Mouse (Mus musculus): Measurements from ENCODE around the gene Pdgfc. TPM values are rescaled to one million over a fixed set of nuclear protein-coding genes. Genes with fewer than 3 reads are reported as not detected.
A peak's percentile ranks its signal among the peaks of the same experiment; 100 is the strongest.

Pdgfc gene
- polyA plus RNA-seq, 1 experiment from 2014 or later = 7.9 TPM

GRCm38 (mm10) chr3:81051522-81051921 is 15.3 kb downstream of the Pdgfc start:
- DNase-seq (ENCODE audit: low spot score) (no peak), ATAC-seq (ENCODE audit: low FRiP score, low TSS enrichment) (no peak)
- H3K4me3 ChIP-seq (ENCODE audit: low read depth, low read length) = no peak overlapping the region
- H3K9ac ChIP-seq (ENCODE audit: low read length) = no peak overlapping the region
- TF ChIP-seq EP300 (optimal IDR thresholded peaks at IDR 0.05) = no peak
- TF ChIP-seq CTCF (IDR thresholded peaks at IDR 0.05; ENCODE audit: low read depth) = no peak
- no peaks in the 10 kb centered on the region for H3K9me3 ChIP-seq (ENCODE audit: control insufficient read depth, low read length)
- no peaks in the 10 kb centered on the region for H3K36me3 ChIP-seq (ENCODE audit: control insufficient read depth, insufficient read depth, low read length)
- H3K27ac ChIP-seq (replicated peaks) = no peak overlapping the region
- H3K4me1 ChIP-seq (replicated peaks; ENCODE audit: control insufficient read depth, insufficient read depth) = no peaks in the 10 kb centered on the region
- H3K4me2 ChIP-seq (replicated peaks; ENCODE audit: low read depth) = no peak overlapping the region
- no peaks in the 10 kb centered on the region for H3K27me3 ChIP-seq (ENCODE audit: control insufficient read depth, insufficient read depth, low read length)

- Histone ChIP-seq H3K4me2 (replicated peaks; ENCODE audit: low read depth) (no peak overlapping the region), H3K9me3 (ENCODE audit: control insufficient read depth, low read length) (no peaks in the 10 kb centered on the region), H3K36me3 (ENCODE audit: control insufficient read depth, insufficient read depth, low read length) (no peaks in the 10 kb centered on the region), H3K27ac (replicated peaks) (no peak overlapping the region), H3K4me1 (replicated peaks; ENCODE audit: control insufficient read depth, insufficient read depth) (no peaks in the 10 kb centered on the region), H3K4me3 (ENCODE audit: low read depth, low read length) (no peak overlapping the region), H3K27me3 (ENCODE audit: control insufficient read depth, insufficient read depth, low read length) (no peaks in the 10 kb centered on the region), H3K9ac (ENCODE audit: low read length) (no peak overlapping the region)
- ATAC-seq (ENCODE audit: low FRiP score, low TSS enrichment) (no peak), DNase-seq (ENCODE audit: low spot score) (no peak)
- 48% methylated on average over 6 of the region's 6 CpGs for WGBS
- TF ChIP-seq EP300 (optimal IDR thresholded peaks at IDR 0.05) = no peak
- TF ChIP-seq CTCF (IDR thresholded peaks at IDR 0.05; ENCODE audit: low read depth) = no peak
These were observed 16.2 kb downstream of the Pdgfc start for GRCm38 (mm10) chr3:81052422-81052821.

GRCm38 (mm10) chr3:81054074-81054473 is 17.9 kb downstream of the Pdgfc start:
- Histone ChIP-seq H3K4me1 (replicated peaks; ENCODE audit: control insufficient read depth, insufficient read depth) (no peaks in the 10 kb centered on the region), H3K9ac (ENCODE audit: low read length) (no peak overlapping the region), H3K27me3 (ENCODE audit: control insufficient read depth, insufficient read depth, low read length) (no peaks in the 10 kb centered on the region), H3K36me3 (ENCODE audit: control insufficient read depth, insufficient read depth, low read length) (no peaks in the 10 kb centered on the region), H3K27ac (replicated peaks) (no peak overlapping the region), H3K9me3 (ENCODE audit: control insufficient read depth, low read length) (no peaks in the 10 kb centered on the region), H3K4me3 (ENCODE audit: low read depth, low read length) (no peak overlapping the region), H3K4me2 (replicated peaks; ENCODE audit: low read depth) (no peak overlapping the region)
- ATAC-seq (ENCODE audit: low FRiP score, low TSS enrichment) (no peak), DNase-seq (ENCODE audit: low spot score) (no peak)
- TF ChIP-seq EP300 (optimal IDR thresholded peaks at IDR 0.05) (no peak), CTCF (IDR thresholded peaks at IDR 0.05; ENCODE audit: low read depth) (no peak)

- Histone ChIP-seq H3K4me1 (replicated peaks; ENCODE audit: control insufficient read depth, insufficient read depth) (no peaks in the 10 kb centered on the region), H3K36me3 (ENCODE audit: control insufficient read depth, insufficient read depth, low read length) (no peaks in the 10 kb centered on the region), H3K9ac (ENCODE audit: low read length) (no peak overlapping the region), H3K27ac (replicated peaks) (no peak overlapping the region; the same call in 1 of the 2 replicates), H3K4me3 (ENCODE audit: low read depth, low read length) (no peak overlapping the region), H3K4me2 (replicated peaks; ENCODE audit: low read depth) (no peak overlapping the region), H3K9me3 (ENCODE audit: control insufficient read depth, low read length) (no peaks in the 10 kb centered on the region), H3K27me3 (ENCODE audit: control insufficient read depth, insufficient read depth, low read length) (no peaks in the 10 kb centered on the region)
- WGBS = 65% methylated on average over 1 of the region's 1 CpGs
- no peak for ATAC-seq (ENCODE audit: low FRiP score, low TSS enrichment)
- TF ChIP-seq CTCF (IDR thresholded peaks at IDR 0.05; ENCODE audit: low read depth) (no peak), EP300 (optimal IDR thresholded peaks at IDR 0.05) (no peak)
- DNase-seq (ENCODE audit: low spot score) = no peak
These were observed 21.5 kb downstream of the Pdgfc start for GRCm38 (mm10) chr3:81057719-81058118.

- 10% methylated on average over 4 of the region's 4 CpGs for WGBS
- DNase-seq (ENCODE audit: low spot score) (peak; percentile 26), ATAC-seq (ENCODE audit: low FRiP score, low TSS enrichment) (peak; percentile 92)
- Histone ChIP-seq H3K4me1 (replicated peaks; ENCODE audit: control insufficient read depth, insufficient read depth) (no peaks in the 10 kb centered on the region), H3K4me2 (replicated peaks; ENCODE audit: low read depth) (no peak overlapping the region), H3K9ac (ENCODE audit: low read length) (no peak overlapping the region), H3K27ac (replicated peaks) (no peak overlapping the region; the same call in 1 of the 2 replicates), H3K36me3 (ENCODE audit: control insufficient read depth, insufficient read depth, low read length) (no peaks in the 10 kb centered on the region), H3K9me3 (ENCODE audit: control insufficient read depth, low read length) (no peaks in the 10 kb centered on the region), H3K4me3 (ENCODE audit: low read depth, low read length) (no peak overlapping the region), H3K27me3 (ENCODE audit: control insufficient read depth, insufficient read depth, low read length) (no peaks in the 10 kb centered on the region)
- no peak for TF ChIP-seq CTCF (IDR thresholded peaks at IDR 0.05; ENCODE audit: low read depth)
- no peak for TF ChIP-seq EP300 (optimal IDR thresholded peaks at IDR 0.05)
These were observed 22.4 kb downstream of the Pdgfc start for GRCm38 (mm10) chr3:81058527-81059031.

GRCm38 (mm10) chr3:81068550-81068949 is 32.3 kb downstream of the Pdgfc start:
- no peak for TF ChIP-seq EP300 (optimal IDR thresholded peaks at IDR 0.05)
- no peak for TF ChIP-seq CTCF (IDR thresholded peaks at IDR 0.05; ENCODE audit: low read depth)

More at GRCm38 (mm10) chr3:81068550-81068949, 32.3 kb downstream of the Pdgfc start:
- Histone ChIP-seq H3K9ac (ENCODE audit: low read length) (no peak overlapping the region), H3K27ac (replicated peaks) (no peak overlapping the region), H3K4me3 (ENCODE audit: low read depth, low read length) (no peak overlapping the region), H3K4me2 (replicated peaks; ENCODE audit: low read depth) (no peak overlapping the region), H3K27me3 (ENCODE audit: control insufficient read depth, insufficient read depth, low read length) (no peaks in the 10 kb centered on the region; the same call in 1 of the 2 replicates), H3K4me1 (replicated peaks; ENCODE audit: control insufficient read depth, insufficient read depth) (no peaks in the 10 kb centered on the region), H3K9me3 (ENCODE audit: control insufficient read depth, low read length) (no peaks in the 10 kb centered on the region), H3K36me3 (ENCODE audit: control insufficient read depth, insufficient read depth, low read length) (no peaks in the 10 kb centered on the region)
- DNase-seq (ENCODE audit: low spot score) (no peak), ATAC-seq (ENCODE audit: low FRiP score, low TSS enrichment) (peak; percentile 40; the same call in 1 of the 2 replicates)
- whole genome bisulfite sequencing = 22% methylated on average over 2 of the region's 2 CpGs
